Mouse (Mus musculus): ENCODE data around the gene Kif26b. TPM values are rescaled to one million over a fixed set of nuclear protein-coding genes. Genes with fewer than 3 reads are reported as not detected.

The Kif26b gene
- total and polyA plus RNA-seq, 2 experiments from 2014 or later: 6.4 to 75.8 TPM

- no peak for ATAC-seq (ENCODE audit: low FRiP score)
- no peak overlapping the region for H3K4me3 ChIP-seq (ENCODE audit: low read depth, low read length)
- no peaks in the 10 kb centered on the region for H3K27me3 ChIP-seq (ENCODE audit: insufficient read depth, low read length)
- TF ChIP-seq CTCF (IDR thresholded peaks at IDR 0.05): no peak
- H3K9ac ChIP-seq (replicated peaks; ENCODE audit: low read length, poor library complexity, severe bottlenecking): no peak overlapping the region
- no peak overlapping the region for H3K4me2 ChIP-seq (ENCODE audit: low read depth, low read length, poor library complexity, severe bottlenecking)
- no peaks in the 10 kb centered on the region for H3K36me3 ChIP-seq (ENCODE audit: insufficient read depth, low read length)
- H3K4me1 ChIP-seq (ENCODE audit: insufficient read depth, low read length): no peaks in the 10 kb centered on the region
- no peaks in the 10 kb centered on the region for H3K9me3 ChIP-seq (ENCODE audit: low read length)
- 74% methylated on average over 6 of the region's 6 CpGs for WGBS
- DNase-seq (ENCODE audit: low spot score): no peak
- no peak overlapping the region for H3K27ac ChIP-seq (ENCODE audit: low read depth, low read length)
Observed at GRCm38 (mm10) chr1:178745471-178745870, 216.5 kb downstream of the Kif26b start.

DNA sequence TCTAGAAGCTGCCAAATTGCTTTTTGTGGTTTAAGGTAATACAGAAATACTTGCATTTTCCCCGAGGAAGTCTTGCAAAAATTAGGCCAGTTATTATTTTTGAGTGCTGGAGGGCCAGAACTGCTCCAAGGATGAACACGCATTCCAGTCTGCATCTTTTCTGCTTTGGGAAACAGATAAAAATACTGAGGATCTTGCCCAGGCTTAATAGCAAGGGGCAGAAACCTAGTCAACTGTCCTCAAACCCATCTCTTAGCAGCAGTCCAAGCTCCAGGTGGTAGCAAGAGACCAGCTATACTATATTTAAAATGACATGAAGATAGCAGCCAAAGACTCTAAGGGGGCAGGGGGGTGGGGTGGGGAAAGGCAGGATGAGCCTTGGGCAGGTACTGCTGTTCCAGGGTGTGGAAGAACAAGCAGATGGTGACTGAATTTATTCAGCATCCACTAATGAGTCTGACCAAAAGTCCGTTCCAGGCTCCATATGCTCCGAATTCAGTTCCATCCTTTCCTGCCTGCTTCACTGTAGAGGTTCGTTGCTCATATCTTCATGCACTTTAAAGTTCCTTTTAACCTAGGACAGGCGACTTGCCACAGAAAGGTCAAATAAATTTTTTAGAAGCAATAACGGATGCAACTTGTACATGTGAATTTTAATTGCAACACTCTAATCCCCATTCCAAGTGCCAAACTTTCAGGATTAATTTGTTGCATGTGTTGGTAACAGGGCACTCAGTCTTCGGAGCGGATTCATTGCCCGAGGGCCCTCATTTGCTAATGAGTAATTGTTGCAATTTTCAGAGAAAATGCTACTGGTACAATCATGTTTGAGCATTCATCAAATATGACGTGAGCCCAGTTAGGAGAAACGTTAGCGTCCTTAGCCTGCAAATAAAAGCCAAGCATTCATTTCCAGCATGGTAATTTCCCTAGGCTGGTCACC is 218.6 kb downstream of the Kif26b start:
- WGBS: 60% methylated on average over 13 of the region's 13 CpGs
- no peak for TF ChIP-seq CTCF (IDR thresholded peaks at IDR 0.05)
- no peak for ATAC-seq (ENCODE audit: low FRiP score)
- no peaks in the 10 kb centered on the region for H3K27me3 ChIP-seq (ENCODE audit: insufficient read depth, low read length)
- DNase-seq (ENCODE audit: low spot score): peak; percentile 56
- no peaks in the 10 kb centered on the region for H3K36me3 ChIP-seq (ENCODE audit: insufficient read depth, low read length)
- H3K4me1 ChIP-seq (ENCODE audit: insufficient read depth, low read length): no peaks in the 10 kb centered on the region
- no peaks in the 10 kb centered on the region for H3K9me3 ChIP-seq (ENCODE audit: low read length)
- H3K4me2 ChIP-seq (ENCODE audit: low read depth, low read length, poor library complexity, severe bottlenecking): no peak overlapping the region
- no peak overlapping the region for H3K4me3 ChIP-seq (ENCODE audit: low read depth, low read length)
- H3K27ac ChIP-seq (ENCODE audit: low read depth, low read length): peak overlapping the region; percentile 32; the same call in 1 of the 2 replicates
- H3K9ac ChIP-seq (replicated peaks; ENCODE audit: low read length, poor library complexity, severe bottlenecking): no peak overlapping the region

- Histone ChIP-seq H3K4me2 (ENCODE audit: low read depth, low read length, poor library complexity, severe bottlenecking) (no peak overlapping the region), H3K4me3 (ENCODE audit: low read depth, low read length) (no peak overlapping the region), H3K9ac (replicated peaks; ENCODE audit: low read length, poor library complexity, severe bottlenecking) (no peak overlapping the region), H3K9me3 (ENCODE audit: low read length) (no peaks in the 10 kb centered on the region), H3K27me3 (ENCODE audit: insufficient read depth, low read length) (no peaks in the 10 kb centered on the region), H3K27ac (ENCODE audit: low read depth, low read length) (peak overlapping the region; percentile 32; the same call in 1 of the 2 replicates), H3K4me1 (ENCODE audit: insufficient read depth, low read length) (no peaks in the 10 kb centered on the region), H3K36me3 (ENCODE audit: insufficient read depth, low read length) (no peaks in the 10 kb centered on the region)
- 66% methylated on average over 7 of the region's 7 CpGs for WGBS
- TF ChIP-seq CTCF (IDR thresholded peaks at IDR 0.05): no peak
- DNase-seq (ENCODE audit: low spot score) (no peak), ATAC-seq (ENCODE audit: low FRiP score) (no peak)
Observed at GRCm38 (mm10) chr1:178748222-178748600, 219.3 kb downstream of the Kif26b start.

DNA sequence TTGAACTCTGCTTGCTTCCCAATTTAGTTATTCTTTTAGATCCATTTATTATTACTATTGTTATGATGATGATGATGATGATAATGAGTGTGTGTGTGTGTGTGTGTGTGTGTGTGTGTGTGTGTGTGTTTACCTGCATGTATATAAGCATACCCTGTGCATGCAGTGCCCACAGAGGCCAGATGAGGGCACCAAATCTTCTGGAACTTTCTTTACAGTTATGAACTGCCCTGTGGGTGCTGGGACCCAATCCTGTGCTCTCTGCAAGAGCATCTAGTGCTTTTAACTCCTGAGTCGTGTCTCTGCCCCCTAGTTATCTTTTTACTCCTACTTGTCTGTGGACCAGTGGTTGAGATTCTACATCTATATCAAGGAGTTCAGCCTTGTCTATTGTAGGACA is 219.7 kb downstream of the Kif26b start:
- H3K27ac ChIP-seq (ENCODE audit: low read depth, low read length): no peak overlapping the region
- H3K36me3 ChIP-seq (ENCODE audit: insufficient read depth, low read length): no peaks in the 10 kb centered on the region
- DNase-seq (ENCODE audit: low spot score): no peak
- H3K4me2 ChIP-seq (ENCODE audit: low read depth, low read length, poor library complexity, severe bottlenecking): no peak overlapping the region
- TF ChIP-seq CTCF (IDR thresholded peaks at IDR 0.05): peak; percentile 46
- H3K4me1 ChIP-seq (ENCODE audit: insufficient read depth, low read length): no peaks in the 10 kb centered on the region
- no peaks in the 10 kb centered on the region for H3K27me3 ChIP-seq (ENCODE audit: insufficient read depth, low read length)
- no peak overlapping the region for H3K4me3 ChIP-seq (ENCODE audit: low read depth, low read length)
- no peaks in the 10 kb centered on the region for H3K9me3 ChIP-seq (ENCODE audit: low read length)
- 100% methylated on average over 1 of the region's 1 CpGs for WGBS
- ATAC-seq (ENCODE audit: low FRiP score): no peak
- H3K9ac ChIP-seq (replicated peaks; ENCODE audit: low read length, poor library complexity, severe bottlenecking): no peak overlapping the region

DNA sequence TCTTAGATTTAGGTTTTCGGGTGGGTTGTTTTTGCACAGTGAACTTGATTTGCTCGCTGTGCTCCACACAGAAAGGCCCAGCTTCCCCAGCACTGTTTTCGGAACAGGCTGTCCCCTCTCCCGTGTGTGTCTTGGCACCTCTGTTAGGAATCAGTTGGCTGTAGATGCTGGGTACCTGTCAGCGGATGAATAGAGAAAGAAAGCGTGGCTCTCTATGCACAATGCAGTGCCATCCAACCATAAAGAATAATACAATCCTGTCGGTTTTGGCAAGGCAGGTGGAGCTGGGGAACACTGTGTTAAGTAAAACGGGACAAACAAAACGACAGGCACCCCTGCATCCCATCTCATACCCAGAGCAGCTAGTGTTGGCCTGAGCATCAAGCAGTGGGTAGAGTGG is 220.9 kb downstream of the Kif26b start:
- H3K4me3 ChIP-seq (ENCODE audit: low read depth, low read length): no peak overlapping the region
- H3K9me3 ChIP-seq (ENCODE audit: low read length): no peaks in the 10 kb centered on the region
- TF ChIP-seq CTCF (IDR thresholded peaks at IDR 0.05): no peak
- 77% methylated on average over 9 of the region's 9 CpGs for WGBS
- no peak for DNase-seq (ENCODE audit: low spot score)
- H3K9ac ChIP-seq (replicated peaks; ENCODE audit: low read length, poor library complexity, severe bottlenecking): no peak overlapping the region
- H3K4me1 ChIP-seq (ENCODE audit: insufficient read depth, low read length): no peaks in the 10 kb centered on the region
- H3K27ac ChIP-seq (ENCODE audit: low read depth, low read length): no peak overlapping the region
- no peaks in the 10 kb centered on the region for H3K27me3 ChIP-seq (ENCODE audit: insufficient read depth, low read length)
- no peak overlapping the region for H3K4me2 ChIP-seq (ENCODE audit: low read depth, low read length, poor library complexity, severe bottlenecking)
- no peak for ATAC-seq (ENCODE audit: low FRiP score)
- H3K36me3 ChIP-seq (ENCODE audit: insufficient read depth, low read length): no peaks in the 10 kb centered on the region

GRCm38 (mm10) chr1:178758441-178758840 is 229.5 kb downstream of the Kif26b start:
- Histone ChIP-seq H3K4me1 (ENCODE audit: insufficient read depth, low read length) (no peaks in the 10 kb centered on the region), H3K9me3 (ENCODE audit: low read length) (no peaks in the 10 kb centered on the region), H3K36me3 (ENCODE audit: insufficient read depth, low read length) (no peaks in the 10 kb centered on the region), H3K27ac (ENCODE audit: low read depth, low read length) (no peak overlapping the region), H3K27me3 (ENCODE audit: insufficient read depth, low read length) (no peaks in the 10 kb centered on the region), H3K4me3 (ENCODE audit: low read depth, low read length) (no peak overlapping the region), H3K9ac (replicated peaks; ENCODE audit: low read length, poor library complexity, severe bottlenecking) (no peak overlapping the region), H3K4me2 (ENCODE audit: low read depth, low read length, poor library complexity, severe bottlenecking) (no peak overlapping the region)
- no peak for DNase-seq (ENCODE audit: low spot score)
- no peak for TF ChIP-seq CTCF (IDR thresholded peaks at IDR 0.05)
- ATAC-seq (ENCODE audit: low FRiP score): no peak
- 45% methylated on average over 3 of the region's 3 CpGs for WGBS
